Mouse (Mus musculus): Measurements from ENCODE around the gene Hhat. TPM values are rescaled to one million over a fixed set of nuclear protein-coding genes. Genes with fewer than 3 reads are reported as not detected.
A peak's percentile ranks its signal among the peaks of the same experiment; 100 is the strongest.

Gene Hhat
- polyA plus RNA-seq, 1 experiment = 3.1 TPM

- no peaks in the 10 kb centered on the region for H3K4me1 ChIP-seq (ENCODE audit: control insufficient read depth, insufficient read depth, low read length)
- no peak overlapping the region for H3K9ac ChIP-seq (ENCODE audit: low read depth, poor library complexity, severe bottlenecking)
- H3K27ac ChIP-seq (ENCODE audit: insufficient read depth, low read length) = no peak overlapping the region
- TF ChIP-seq POLR2A (IDR thresholded peaks at IDR 0.05; ENCODE audit: insufficient read depth, low read length) (no peak), CTCF (IDR thresholded peaks at IDR 0.05; ENCODE audit: low read depth, low read length) (no peak), EP300 (IDR thresholded peaks at IDR 0.05; ENCODE audit: insufficient read depth, low read depth, low read length) (no peak)
- H3K36me3 ChIP-seq (ENCODE audit: control insufficient read depth, insufficient read depth, low read length, poor library complexity, severe bottlenecking) = no peaks in the 10 kb centered on the region
- H3K4me3 ChIP-seq (ENCODE audit: low read depth, low read length) = no peak overlapping the region
- no peaks in the 10 kb centered on the region for H3K27me3 ChIP-seq (ENCODE audit: control insufficient read depth, insufficient read depth, low read length, poor library complexity, severe bottlenecking)
- no peaks in the 10 kb centered on the region for H3K9me3 ChIP-seq (replicated peaks; ENCODE audit: control insufficient read depth, insufficient read depth, low read length, poor library complexity, severe bottlenecking)
Measured at GRCm38 (mm10) chr1:192457037-192457436, 314.0 kb downstream of the Hhat start.

DNA sequence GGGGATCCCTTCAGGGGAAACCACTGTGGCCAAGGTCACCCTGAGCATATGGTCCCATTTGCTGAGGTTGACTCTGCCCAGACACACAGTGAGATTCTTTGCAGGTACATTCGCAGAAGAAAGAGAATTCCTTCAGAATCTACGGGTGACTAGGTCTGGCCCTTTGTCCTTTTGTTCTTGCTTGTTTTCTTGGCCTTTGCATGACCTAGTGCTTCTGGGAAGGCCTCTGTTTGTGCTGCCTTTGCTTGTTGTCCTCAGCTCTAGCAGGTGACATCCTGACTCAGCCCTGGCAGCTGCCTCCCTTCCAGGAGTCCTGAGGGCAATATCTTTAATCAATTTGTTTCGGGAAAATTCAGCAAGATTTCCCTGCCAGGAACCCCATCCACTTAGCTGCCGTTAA is 316.0 kb downstream of the Hhat start:
- TF ChIP-seq EP300 (IDR thresholded peaks at IDR 0.05; ENCODE audit: insufficient read depth, low read depth, low read length) (peak; percentile 97), POLR2A (IDR thresholded peaks at IDR 0.05; ENCODE audit: insufficient read depth, low read length) (no peak)
- H3K4me3 ChIP-seq (ENCODE audit: low read depth, low read length) = no peak overlapping the region
- no peaks in the 10 kb centered on the region for H3K4me1 ChIP-seq (ENCODE audit: control insufficient read depth, insufficient read depth, low read length)
- H3K27ac ChIP-seq (ENCODE audit: insufficient read depth, low read length) = peak overlapping the region; percentile 75
- no peak overlapping the region for H3K9ac ChIP-seq (ENCODE audit: low read depth, poor library complexity, severe bottlenecking)
- no peaks in the 10 kb centered on the region for H3K9me3 ChIP-seq (replicated peaks; ENCODE audit: control insufficient read depth, insufficient read depth, low read length, poor library complexity, severe bottlenecking)
- no peaks in the 10 kb centered on the region for H3K27me3 ChIP-seq (ENCODE audit: control insufficient read depth, insufficient read depth, low read length, poor library complexity, severe bottlenecking)
- H3K36me3 ChIP-seq (ENCODE audit: control insufficient read depth, insufficient read depth, low read length, poor library complexity, severe bottlenecking) = no peaks in the 10 kb centered on the region

DNA sequence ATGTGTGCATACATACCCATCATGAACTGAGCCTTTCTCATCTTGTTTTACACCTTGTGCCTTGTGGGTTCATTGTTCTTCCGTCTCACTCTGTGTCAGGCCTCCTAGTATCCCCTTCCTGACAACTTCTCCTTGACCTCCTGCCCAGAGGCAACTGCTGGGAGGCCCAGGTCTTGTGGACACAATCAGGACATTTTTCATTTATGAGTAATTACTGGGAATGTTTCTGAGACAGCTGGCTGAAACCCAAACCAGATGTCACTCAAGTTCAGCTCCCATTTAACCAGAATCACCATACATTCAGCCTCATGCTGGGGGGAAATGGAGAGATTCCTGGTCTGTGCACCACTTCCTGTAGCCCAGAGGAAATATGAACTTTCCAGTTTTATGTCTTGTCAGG is 316.5 kb downstream of the Hhat start:
- Histone ChIP-seq H3K27me3 (ENCODE audit: control insufficient read depth, insufficient read depth, low read length, poor library complexity, severe bottlenecking) (no peaks in the 10 kb centered on the region), H3K4me3 (ENCODE audit: low read depth, low read length) (no peak overlapping the region), H3K27ac (ENCODE audit: insufficient read depth, low read length) (peak overlapping the region; percentile 54), H3K9me3 (replicated peaks; ENCODE audit: control insufficient read depth, insufficient read depth, low read length, poor library complexity, severe bottlenecking) (no peaks in the 10 kb centered on the region), H3K9ac (ENCODE audit: low read depth, poor library complexity, severe bottlenecking) (no peak overlapping the region), H3K36me3 (ENCODE audit: control insufficient read depth, insufficient read depth, low read length, poor library complexity, severe bottlenecking) (no peaks in the 10 kb centered on the region), H3K4me1 (ENCODE audit: control insufficient read depth, insufficient read depth, low read length) (no peaks in the 10 kb centered on the region)
- TF ChIP-seq EP300 (IDR thresholded peaks at IDR 0.05; ENCODE audit: insufficient read depth, low read depth, low read length) = no peak; the same call in 1 of the 2 replicates
- TF ChIP-seq CTCF (IDR thresholded peaks at IDR 0.05; ENCODE audit: low read depth, low read length) = no peak
- TF ChIP-seq POLR2A (IDR thresholded peaks at IDR 0.05; ENCODE audit: insufficient read depth, low read length) = no peak

GRCm38 (mm10) chr1:192451722-192452121 is 319.3 kb downstream of the Hhat start:
- H3K4me1 ChIP-seq (ENCODE audit: control insufficient read depth, insufficient read depth, low read length) = no peaks in the 10 kb centered on the region
- no peak overlapping the region for H3K4me3 ChIP-seq (ENCODE audit: low read depth, low read length)
- TF ChIP-seq EP300 (IDR thresholded peaks at IDR 0.05; ENCODE audit: insufficient read depth, low read depth, low read length) = no peak
- no peak for TF ChIP-seq POLR2A (IDR thresholded peaks at IDR 0.05; ENCODE audit: insufficient read depth, low read length)
- TF ChIP-seq CTCF (IDR thresholded peaks at IDR 0.05; ENCODE audit: low read depth, low read length) = no peak
- H3K27ac ChIP-seq (ENCODE audit: insufficient read depth, low read length) = no peak overlapping the region
- no peaks in the 10 kb centered on the region for H3K27me3 ChIP-seq (ENCODE audit: control insufficient read depth, insufficient read depth, low read length, poor library complexity, severe bottlenecking)
- H3K9ac ChIP-seq (ENCODE audit: low read depth, poor library complexity, severe bottlenecking) = no peak overlapping the region
- no peaks in the 10 kb centered on the region for H3K36me3 ChIP-seq (ENCODE audit: control insufficient read depth, insufficient read depth, low read length, poor library complexity, severe bottlenecking)
- no peaks in the 10 kb centered on the region for H3K9me3 ChIP-seq (replicated peaks; ENCODE audit: control insufficient read depth, insufficient read depth, low read length, poor library complexity, severe bottlenecking)

- no peaks in the 10 kb centered on the region for H3K27me3 ChIP-seq (ENCODE audit: control insufficient read depth, insufficient read depth, low read length, poor library complexity, severe bottlenecking)
- TF ChIP-seq EP300 (IDR thresholded peaks at IDR 0.05; ENCODE audit: insufficient read depth, low read depth, low read length) (no peak), CTCF (IDR thresholded peaks at IDR 0.05; ENCODE audit: low read depth, low read length) (no peak), POLR2A (IDR thresholded peaks at IDR 0.05; ENCODE audit: insufficient read depth, low read length) (no peak)
Measured at GRCm38 (mm10) chr1:192450425-192450824, 320.6 kb downstream of the Hhat start.

GRCm38 (mm10) chr1:192449572-192450351 is 321.3 kb downstream of the Hhat start:
- TF ChIP-seq EP300 (IDR thresholded peaks at IDR 0.05; ENCODE audit: insufficient read depth, low read depth, low read length) = peak; percentile 93
- TF ChIP-seq CTCF (IDR thresholded peaks at IDR 0.05; ENCODE audit: low read depth, low read length) = no peak
- TF ChIP-seq POLR2A (IDR thresholded peaks at IDR 0.05; ENCODE audit: insufficient read depth, low read length) = no peak
- no peaks in the 10 kb centered on the region for H3K9me3 ChIP-seq (replicated peaks; ENCODE audit: control insufficient read depth, insufficient read depth, low read length, poor library complexity, severe bottlenecking)
- H3K36me3 ChIP-seq (ENCODE audit: control insufficient read depth, insufficient read depth, low read length, poor library complexity, severe bottlenecking) = no peaks in the 10 kb centered on the region
- peak overlapping the region; percentile 81 for H3K27ac ChIP-seq (ENCODE audit: insufficient read depth, low read length)
- H3K27me3 ChIP-seq (ENCODE audit: control insufficient read depth, insufficient read depth, low read length, poor library complexity, severe bottlenecking) = no peaks in the 10 kb centered on the region
- no peaks in the 10 kb centered on the region for H3K4me1 ChIP-seq (ENCODE audit: control insufficient read depth, insufficient read depth, low read length)
- H3K4me3 ChIP-seq (ENCODE audit: low read depth, low read length) = no peak overlapping the region
- H3K9ac ChIP-seq (ENCODE audit: low read depth, poor library complexity, severe bottlenecking) = no peak overlapping the region

More at GRCm38 (mm10) chr1:192450425-192450824, 320.6 kb downstream of the Hhat start:
- H3K27ac ChIP-seq (ENCODE audit: insufficient read depth, low read length) = peak overlapping the region; percentile 81; the same call in 1 of the 2 replicates
- no peak overlapping the region for H3K9ac ChIP-seq (ENCODE audit: low read depth, poor library complexity, severe bottlenecking)
- H3K4me3 ChIP-seq (ENCODE audit: low read depth, low read length) = no peak overlapping the region
- no peaks in the 10 kb centered on the region for H3K9me3 ChIP-seq (replicated peaks; ENCODE audit: control insufficient read depth, insufficient read depth, low read length, poor library complexity, severe bottlenecking)
- H3K36me3 ChIP-seq (ENCODE audit: control insufficient read depth, insufficient read depth, low read length, poor library complexity, severe bottlenecking) = no peaks in the 10 kb centered on the region
- H3K4me1 ChIP-seq (ENCODE audit: control insufficient read depth, insufficient read depth, low read length) = no peaks in the 10 kb centered on the region

Data from ES-Bruce4 (cell line).